Comparison of ENCODE assay signal across 22 mouse cellular contexts in the genomic region with DNA sequence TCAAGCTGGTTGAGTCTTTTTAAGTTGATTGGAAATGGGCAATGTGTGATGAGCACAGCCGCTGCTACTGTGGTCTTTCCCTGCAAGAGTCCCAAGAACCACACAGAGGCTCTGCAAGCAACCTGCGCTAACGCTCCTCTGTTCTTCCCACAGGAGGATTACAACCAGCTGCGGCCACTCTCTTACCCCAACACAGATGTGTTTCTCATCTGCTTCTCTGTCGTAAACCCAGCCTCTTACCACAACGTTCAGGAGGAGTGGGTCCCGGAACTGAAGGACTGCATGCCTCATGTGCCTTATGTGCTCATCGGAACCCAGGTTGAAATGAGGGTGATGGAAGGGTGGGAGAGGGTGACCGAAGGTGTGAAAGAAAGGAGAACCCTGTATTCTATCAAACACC. TPM values are rescaled to one million over a fixed set of nuclear protein-coding genes. Genes with fewer than 3 reads are reported as not detected.
A peak's percentile ranks its signal among the peaks of the same experiment; 100 is the strongest.
DNase-seq lines count a peak whose midpoint lies in the region; ATAC-seq and TF ChIP-seq lines count a peak whose summit lies in the region.
"Had no signal": no experiment of that assay in that cellular context is flagged by ENCODE, and none has a peak within 500 bp of the region (broad histone marks: within the 10 kb centered on the region; RNA-seq: fewer than 3 reads in every experiment).

No protein-coding gene starts in this region.

- no peaks in the 10 kb centered on the region for H3K36me3 ChIP-seq in limb, embryonic 11.5 days (ENCODE audit: control insufficient read depth, insufficient read depth, low read length)
- H3K36me3 ChIP-seq in limb, embryonic 10.5 days = no peaks in the 10 kb centered on the region
- no peaks in the 10 kb centered on the region for H3K36me3 ChIP-seq in thymus, adult 2 months (ENCODE audit: control insufficient read depth, insufficient read depth, low read length)
- no peaks in the 10 kb centered on the region for H3K36me3 ChIP-seq in heart, embryonic 12.5 days
- H3K36me3 ChIP-seq: embryonic facial prominence, embryonic 12.5 days; hindbrain, embryonic 13.5 days had no signal

- no peak overlapping the region for H3K4me2 ChIP-seq in limb, embryonic 11.5 days (ENCODE audit: low read depth, severe bottlenecking)
- no peak overlapping the region for H3K4me2 ChIP-seq in heart, embryonic 12.5 days
- H3K4me2 ChIP-seq: embryonic facial prominence, embryonic 12.5 days; hindbrain, embryonic 13.5 days had no signal

- peaks cover 13% of the 10 kb centered on the region; the same call in 1 of the 2 replicates for H3K4me1 ChIP-seq in limb, embryonic 11.5 days (ENCODE audit: control insufficient read depth, insufficient read depth, low read length)
- peaks cover 45% of the 10 kb centered on the region for H3K4me1 ChIP-seq in limb, embryonic 10.5 days
- peaks cover 5% of the 10 kb centered on the region for H3K4me1 ChIP-seq in thymus, adult 2 months (replicated peaks; ENCODE audit: control insufficient read depth, insufficient read depth, low read length)
- H3K4me1 ChIP-seq in heart, embryonic 12.5 days (replicated peaks) = peaks cover 2% of the 10 kb centered on the region; the same call in 1 of the 2 replicates
- H3K4me1 ChIP-seq: hindbrain, embryonic 13.5 days had no signal

- no peaks in the 10 kb centered on the region for H3K9me3 ChIP-seq in limb, embryonic 11.5 days (ENCODE audit: control insufficient read depth, low read length)
- no peaks in the 10 kb centered on the region for H3K9me3 ChIP-seq in limb, embryonic 10.5 days (replicated peaks)
- H3K9me3 ChIP-seq in heart, embryonic 12.5 days (replicated peaks) = no peaks in the 10 kb centered on the region
- H3K9me3 ChIP-seq: embryonic facial prominence, embryonic 12.5 days; hindbrain, embryonic 13.5 days had no signal

- TF ChIP-seq CTCF in thymus, adult 2 months (IDR thresholded peaks at IDR 0.05; ENCODE audit: borderline replicate concordance, control insufficient read depth, extremely low read depth, insufficient read depth, low read length, poor library complexity) = no peak

- ATAC-seq in limb, embryonic 11.5 days (ENCODE audit: insufficient number of reproducible peaks, low FRiP score, low TSS enrichment, low read depth) = no peak
- ATAC-seq in heart, embryonic 12.5 days (ENCODE audit: insufficient number of reproducible peaks, low FRiP score) = no peak
- ATAC-seq: forebrain, embryonic 16.5 days; hindbrain, postnatal 0 days had no signal

- H3K4me3 ChIP-seq in limb, embryonic 11.5 days (ENCODE audit: low read depth, low read length) = no peak overlapping the region
- no peak overlapping the region for H3K4me3 ChIP-seq in limb, embryonic 10.5 days
- H3K4me3 ChIP-seq in thymus, adult 2 months (ENCODE audit: control insufficient read depth, insufficient read depth, low read length) = no peak overlapping the region
- no peak overlapping the region for H3K4me3 ChIP-seq in heart, embryonic 12.5 days
- H3K4me3 ChIP-seq: embryonic facial prominence, embryonic 12.5 days; gastrocnemius, adult 2 months; hindbrain, embryonic 13.5 days had no signal

- DNase-seq in limb, embryonic 11.5 days (ENCODE audit: low spot score) = peak; percentile 34
- DNase-seq in limb, embryonic 10.5 days (ENCODE audit: low spot score) = no peak
- peak; percentile 41 for DNase-seq in mesoderm, embryonic 11.5 days (ENCODE audit: low read depth, low spot score)
- peak; percentile 53 for DNase-seq in thymus, adult 2 months
- peak; percentile 60 for DNase-seq in thymus, postnatal 25 days
- no peak for DNase-seq in kidney, postnatal 36 days
- DNase-seq in kidney, postnatal 14 days = no peak
- DNase-seq: adrenal gland, adult 2 months; adrenal gland, postnatal 25 days; cerebellum, adult 2 months; cerebellum, postnatal 10 days; gastrocnemius, adult 2 months; gastrocnemius, postnatal 25 days; heart, postnatal 10 days; heart, postnatal 4 days had no signal

- H3K27ac ChIP-seq in limb, embryonic 11.5 days (replicated peaks; ENCODE audit: low read depth, low read length) = no peak overlapping the region
- no peak overlapping the region for H3K27ac ChIP-seq in limb, embryonic 10.5 days
- H3K27ac ChIP-seq in thymus, adult 2 months (ENCODE audit: control insufficient read depth, insufficient read depth, low read length) = peak overlapping the region; percentile 24
- no peak overlapping the region for H3K27ac ChIP-seq in heart, embryonic 12.5 days (ENCODE audit: poor library complexity, severe bottlenecking)
- H3K27ac ChIP-seq: embryonic facial prominence, embryonic 12.5 days; gastrocnemius, adult 2 months; hindbrain, embryonic 13.5 days; hindbrain, postnatal 0 days had no signal

- no peak overlapping the region for H3K9ac ChIP-seq in limb, embryonic 11.5 days (ENCODE audit: low read length)
- H3K9ac ChIP-seq in heart, embryonic 12.5 days = no peak overlapping the region
- H3K9ac ChIP-seq: embryonic facial prominence, embryonic 12.5 days; hindbrain, embryonic 13.5 days had no signal

- WGBS in limb, embryonic 11.5 days = 41% methylated on average over 9 of the region's 9 CpGs
- 52% methylated on average over 9 of the region's 9 CpGs for WGBS in limb, embryonic 10.5 days
- WGBS in thymus, adult 2 months = 12% methylated on average over 9 of the region's 9 CpGs
- 80% methylated on average over 9 of the region's 9 CpGs for WGBS in heart, embryonic 12.5 days

- no peak for TF ChIP-seq POLR2A in thymus, adult 2 months (IDR thresholded peaks at IDR 0.05; ENCODE audit: control insufficient read depth, extremely low read depth, insufficient read depth, low read length, poor library complexity)

- H3K27me3 ChIP-seq in limb, embryonic 11.5 days (ENCODE audit: control insufficient read depth, insufficient read depth, low read length) = no peaks in the 10 kb centered on the region
- H3K27me3 ChIP-seq in limb, embryonic 10.5 days (ENCODE audit: low read depth, poor library complexity, severe bottlenecking) = no peaks in the 10 kb centered on the region
- no peaks in the 10 kb centered on the region for H3K27me3 ChIP-seq in thymus, adult 2 months (ENCODE audit: control insufficient read depth, insufficient read depth, low read length)
- peaks cover 5% of the 10 kb centered on the region; the same call in 1 of the 2 replicates for H3K27me3 ChIP-seq in heart, embryonic 12.5 days (replicated peaks)
- H3K27me3 ChIP-seq: embryonic facial prominence, embryonic 12.5 days; hindbrain, embryonic 13.5 days had no signal

RNA-seq across cellular contexts. Expression of gene Gphb5, which starts 25.1 kb away (rescaled TPM):
- polyA plus RNA-seq in limb, embryonic 11.5 days (2014; fragmentation: Nextera tagmentation; extraction: Ambion mirVana) = not detected in 2 replicates
- not detected in 2 replicates for polyA plus RNA-seq in limb, embryonic 10.5 days (2016; fragmentation: Nextera tagmentation; extraction: Ambion mirVana)
- 0.08 and 0.19 TPM in 2 replicates for polyA plus RNA-seq in thymus, adult 2 months (2012; rRNA removed)
- polyA plus RNA-seq in heart, embryonic 12.5 days (2016; fragmentation: Nextera tagmentation; extraction: Ambion mirVana) = not detected in 2 replicates
- polyA plus RNA-seq: adrenal gland, adult 2 months; cerebellum, adult 2 months; forebrain, embryonic 11.5 days; forebrain, embryonic 16.5 days; heart, embryonic 14.5 days; hindbrain, embryonic 13.5 days; hindbrain, postnatal 0 days had no signal

Comparison
In these comparisons a context has a peak if more than half of its experiments do, and no peak if none do; other contexts are left out.
1. DNase-seq: peak in limb, embryonic 11.5 days (single experiment), mesoderm, embryonic 11.5 days (single experiment), thymus, adult 2 months (single experiment) and thymus, postnatal 25 days (single experiment); none in limb, embryonic 10.5 days (single experiment), kidney, postnatal 36 days (0 of 2) and kidney, postnatal 14 days (single experiment).